Mouse (Mus musculus) T-cell, adult 2 months (primary cell): ENCODE measurements around the gene Tbcc.
"Not testable (repeated sequence)": the region's sequence is repeated elsewhere in the genome, so short reads cannot be mapped to it uniquely, and the experiment has no call there.

Experiments
- DNase-seq: peaks from one replicate; pipeline ENCODE4 v3.0.0; 2022; ENCODE audit warnings: low spot score

Tbcc gene

DNA sequence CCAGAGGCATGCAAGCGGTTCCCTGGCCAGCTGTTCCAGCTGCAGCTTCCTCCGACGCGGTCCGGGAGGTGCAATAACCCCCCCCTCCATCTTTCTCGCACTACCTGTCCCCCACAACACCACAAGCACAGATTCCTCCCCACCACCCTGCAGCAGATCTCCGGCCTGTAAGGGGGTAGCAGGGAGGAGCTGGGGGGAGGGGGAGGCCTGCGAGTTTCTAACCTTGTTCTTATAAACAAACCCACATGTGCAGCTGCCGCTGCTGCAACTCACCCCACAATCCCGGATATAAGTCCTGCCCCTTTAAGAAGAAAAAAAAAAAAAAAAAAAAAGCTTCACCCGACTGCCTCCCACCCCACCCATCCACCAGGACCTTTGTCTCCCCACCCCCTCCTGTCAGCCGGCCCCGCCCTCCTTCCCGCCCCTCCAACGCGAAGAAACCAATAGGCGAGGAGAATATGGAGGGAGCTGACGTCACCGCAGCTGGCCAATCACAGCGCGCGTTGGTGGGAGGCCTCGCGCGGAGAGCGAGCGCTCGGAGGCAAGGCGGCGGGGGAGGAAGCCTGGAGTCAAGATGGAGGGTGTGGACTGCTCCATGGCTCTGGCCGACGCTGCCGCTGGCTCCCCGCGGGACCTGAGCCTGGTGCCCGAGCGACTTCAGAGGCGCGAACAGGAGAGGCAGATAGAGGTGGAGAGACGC lies at the start of gene Tbcc:
TSS of gene Tbcc (plus strand) at position 569 of the 700 bp plus-strand sequence.
- peak; percentile 96 for DNase-seq

GRCm38 (mm10) chr17:46843022-46843421 lies 47.5 kb upstream of the Tbcc start:
- DNase-seq: no peak

GRCm38 (mm10) chr17:46843716-46844115 lies 46.8 kb upstream of the Tbcc start:
- no peak for DNase-seq

DNA sequence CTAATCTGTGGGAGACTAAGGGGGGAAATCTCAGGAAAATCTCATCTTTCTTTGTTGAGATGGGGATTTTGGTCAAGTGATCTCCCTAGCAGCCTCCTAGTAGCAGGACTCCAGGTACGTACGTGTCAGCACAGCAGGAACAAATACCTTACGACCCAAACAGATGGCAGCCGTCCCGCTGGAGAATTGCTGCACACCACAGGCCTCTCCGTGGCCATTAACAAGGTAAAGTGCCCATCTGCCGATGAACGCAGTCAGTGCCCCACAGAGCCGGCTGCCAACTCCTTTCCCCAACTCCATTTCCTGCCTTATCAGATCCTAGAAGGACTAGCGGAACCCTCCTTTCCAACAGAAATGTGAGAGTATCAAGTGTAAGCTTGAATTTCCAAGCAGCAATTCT lies 45.7 kb upstream of the Tbcc start:
- no peak for DNase-seq

- no peak for DNase-seq
These were observed 45.2 kb upstream of the Tbcc start for GRCm38 (mm10) chr17:46845262-46845661.

GRCm38 (mm10) chr17:46846573-46846972 lies 43.9 kb upstream of the Tbcc start:
- not testable (repeated sequence) for DNase-seq

GRCm38 (mm10) chr17:46847206-46847605 lies 43.3 kb upstream of the Tbcc start:
- no peak for DNase-seq

- no peak for DNase-seq
These were observed 37.8 kb upstream of the Tbcc start for GRCm38 (mm10) chr17:46852725-46853124.

DNA sequence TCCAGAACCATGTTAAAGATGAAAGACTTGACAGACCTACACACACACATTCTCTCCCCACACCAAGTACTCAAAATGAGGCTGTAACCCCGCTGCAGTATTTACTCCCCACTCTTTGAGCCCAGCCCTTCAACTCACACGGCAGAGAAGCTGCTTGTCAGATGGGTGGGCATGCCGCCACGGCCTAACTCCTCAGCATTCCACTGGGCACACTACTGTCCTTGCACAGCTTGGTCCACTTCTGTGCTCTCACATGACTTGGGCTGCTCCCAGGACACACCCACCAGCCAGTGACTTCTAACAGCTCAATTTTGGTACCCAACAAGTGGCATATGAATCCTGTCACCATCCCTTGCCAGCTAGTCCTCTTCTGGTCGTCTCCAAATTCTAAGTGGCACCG lies 37.2 kb upstream of the Tbcc start:
- DNase-seq: no peak

- no peak for DNase-seq
These were observed 36.4 kb upstream of the Tbcc start for GRCm38 (mm10) chr17:46854096-46854495.

DNA sequence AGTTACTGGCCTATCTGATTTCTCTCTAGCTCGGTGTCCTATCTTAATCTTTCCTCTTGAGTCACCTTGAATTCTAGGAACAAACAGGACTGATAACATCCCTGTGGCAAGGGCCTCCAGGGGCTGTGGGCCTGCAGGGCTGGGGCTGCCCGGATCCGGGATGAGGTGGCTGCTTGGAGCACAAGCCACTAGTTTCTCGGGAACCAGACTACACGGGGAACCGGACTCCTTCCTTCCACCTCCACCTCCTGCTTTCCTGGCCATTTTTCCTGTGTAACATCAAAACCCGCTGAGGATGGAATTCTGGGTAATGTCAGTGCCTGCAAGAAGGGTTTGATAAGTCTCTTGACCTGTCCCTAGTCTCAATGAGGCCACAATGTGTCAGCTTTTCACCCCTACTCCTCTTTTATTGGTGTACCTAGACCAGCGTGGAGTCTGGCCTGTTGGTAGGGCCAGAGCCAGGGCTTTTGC lies 35.8 kb upstream of the Tbcc start:
- DNase-seq: no peak

DNA sequence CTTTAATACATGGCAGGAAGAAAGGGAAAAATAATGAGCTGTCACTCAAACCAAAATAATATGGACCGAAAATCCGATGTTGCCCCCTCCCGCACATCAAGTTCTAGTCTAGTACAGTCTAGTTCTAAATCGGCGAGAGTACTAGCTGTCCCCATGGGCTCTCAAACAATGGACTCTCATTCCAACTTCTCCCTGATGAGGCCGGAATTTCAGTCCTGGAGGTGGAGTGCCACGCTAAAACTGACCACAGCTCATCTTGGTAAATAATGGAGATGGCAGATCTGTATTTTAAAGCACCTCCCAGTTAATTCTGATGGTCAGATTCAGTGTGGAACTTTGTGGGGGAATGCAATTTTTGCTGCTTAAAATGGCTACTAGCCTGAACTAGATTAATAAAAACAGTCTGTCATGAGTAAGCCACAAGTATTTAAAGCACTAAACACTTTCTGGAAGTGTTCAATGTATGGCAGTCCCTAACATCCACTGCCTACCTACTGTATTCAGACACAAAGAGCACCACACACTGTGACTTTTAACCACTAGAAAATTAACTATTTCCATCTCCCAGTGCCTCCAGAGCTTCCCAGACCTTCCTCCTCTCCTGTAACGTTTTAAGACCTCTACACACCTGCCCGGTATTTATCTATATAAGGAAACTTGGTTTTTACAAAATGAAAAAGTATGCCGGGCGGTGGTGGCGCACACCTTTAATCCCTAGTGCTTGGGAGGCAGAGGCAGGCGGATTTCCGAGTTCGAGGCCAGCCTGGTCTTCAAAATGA lies 35.0 kb upstream of the Tbcc start:
- DNase-seq: peak; percentile 14

DNA sequence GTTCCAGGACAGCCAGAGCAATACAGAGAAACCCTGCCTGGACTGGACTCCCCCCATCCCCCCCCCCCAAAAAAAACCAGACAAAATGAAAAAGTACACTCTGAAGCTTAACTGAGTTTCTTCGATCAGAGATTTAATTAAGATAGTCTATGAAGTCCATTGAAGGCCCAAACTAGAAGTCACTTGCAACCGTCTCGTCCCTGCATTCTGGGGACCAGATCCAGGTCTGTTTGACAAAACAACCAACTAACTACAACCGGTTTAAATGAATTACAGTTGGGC lies 34.4 kb upstream of the Tbcc start:
- DNase-seq: no peak

GRCm38 (mm10) chr17:46856471-46857360 lies 33.8 kb upstream of the Tbcc start:
- peak; percentile 84 for DNase-seq

- peak; percentile 69 for DNase-seq
These were observed 33.1 kb upstream of the Tbcc start for GRCm38 (mm10) chr17:46857361-46857902.

- peak; percentile 74 for DNase-seq
These were observed 32.4 kb upstream of the Tbcc start, which contains the start of gene Bicral for GRCm38 (mm10) chr17:46857903-46858748. TSS of gene Bicral (minus strand) at chr17:46858482.

DNA sequence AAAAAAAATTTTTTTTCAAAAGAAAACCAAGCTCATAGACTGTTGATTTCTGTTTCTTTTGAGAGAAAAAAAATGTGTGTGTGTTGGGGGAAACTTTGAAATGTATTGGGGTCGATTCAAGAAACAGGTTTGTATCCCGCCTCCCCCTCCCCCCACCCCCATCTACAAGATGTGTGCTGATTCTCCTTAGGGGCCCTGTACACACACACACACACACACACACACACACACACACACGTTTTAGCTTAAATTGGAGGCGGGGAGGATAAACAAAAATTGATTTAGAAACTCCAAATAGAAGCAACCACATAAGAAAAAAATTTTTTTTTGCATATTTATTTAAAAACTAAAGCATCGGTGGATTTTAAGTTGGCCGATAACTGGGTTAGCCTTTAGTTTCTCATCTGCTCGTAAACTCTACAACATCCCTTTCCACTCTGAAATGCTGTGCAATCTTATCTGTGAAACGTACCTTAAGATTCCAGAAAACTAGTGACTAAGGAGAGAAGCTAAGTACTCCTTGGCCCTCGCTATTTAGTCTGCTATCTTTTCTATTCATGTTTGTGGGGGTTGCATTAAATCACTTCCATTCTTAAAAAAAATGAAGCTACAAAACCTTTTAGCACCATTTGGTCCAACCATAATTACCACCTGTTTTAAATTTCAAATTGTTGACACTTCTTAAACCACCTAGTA lies 31.6 kb upstream of the Tbcc start:
- no peak for DNase-seq

- no peak for DNase-seq
These were observed 30.4 kb upstream of the Tbcc start for GRCm38 (mm10) chr17:46860120-46860519.

GRCm38 (mm10) chr17:46864566-46865195 lies 25.8 kb upstream of the Tbcc start:
- no peak for DNase-seq

GRCm38 (mm10) chr17:46866836-46867235 lies 23.6 kb upstream of the Tbcc start:
- DNase-seq: no peak
